Comparison of ENCODE assay signal across 14 mouse cellular contexts in genomic region chr7:112688425-112689001, GRCm38 (mm10). TPM values are rescaled to one million over a fixed set of nuclear protein-coding genes. Genes with fewer than 3 reads are reported as not detected.
A peak's percentile ranks its signal among the peaks of the same experiment; 100 is the strongest.
DNase-seq lines count a peak whose midpoint lies in the region; ATAC-seq and TF ChIP-seq lines count a peak whose summit lies in the region.
"Had no signal": no experiment of that assay in that cellular context is flagged by ENCODE, and none has a peak within 500 bp of the region (broad histone marks: within the 10 kb centered on the region; RNA-seq: fewer than 3 reads in every experiment).

No protein-coding gene starts in this region.

- peak overlapping the region; percentile 72 for H3K27ac ChIP-seq in liver, postnatal 0 days (ENCODE audit: low read depth)
- H3K27ac ChIP-seq in liver, embryonic 11.5 days (ENCODE audit: low read depth, low read length), result no peak overlapping the region
- peak overlapping the region; percentile 61; the same call in 1 of the 2 replicates for H3K27ac ChIP-seq in kidney, adult 2 months (ENCODE audit: insufficient read depth, low read depth, low read length)
- peak overlapping the region; percentile 72 for H3K27ac ChIP-seq in stomach, embryonic 15.5 days
- H3K27ac ChIP-seq: embryonic facial prominence, embryonic 13.5 days; hindbrain, embryonic 14.5 days; liver, embryonic 14.5 days had no signal

- TF ChIP-seq POLR2A in kidney, adult 2 months (IDR thresholded peaks at IDR 0.05; ENCODE audit: low read depth, low read length), result no peak

- peak; percentile 12; the same call in 1 of the 2 replicates for TF ChIP-seq EP300 in liver, postnatal 0 days (IDR thresholded peaks at IDR 0.05; ENCODE audit: low read depth)

- no peaks in the 10 kb centered on the region for H3K9me3 ChIP-seq in liver, postnatal 0 days (ENCODE audit: low read length)
- H3K9me3 ChIP-seq in liver, embryonic 11.5 days (ENCODE audit: control insufficient read depth, low read length), result no peaks in the 10 kb centered on the region
- no peaks in the 10 kb centered on the region for H3K9me3 ChIP-seq in stomach, embryonic 15.5 days
- H3K9me3 ChIP-seq: embryonic facial prominence, embryonic 13.5 days had no signal

- H3K9ac ChIP-seq in liver, postnatal 0 days (replicated peaks), result no peak overlapping the region
- H3K9ac ChIP-seq in liver, embryonic 11.5 days (ENCODE audit: low read depth, low read length), result no peak overlapping the region
- H3K9ac ChIP-seq in stomach, embryonic 15.5 days, result no peak overlapping the region
- H3K9ac ChIP-seq: embryonic facial prominence, embryonic 13.5 days; hindbrain, embryonic 14.5 days; liver, embryonic 14.5 days had no signal

- no peaks in the 10 kb centered on the region for H3K27me3 ChIP-seq in liver, postnatal 0 days (ENCODE audit: insufficient read depth, low read length)
- peaks cover 27% of the 10 kb centered on the region for H3K27me3 ChIP-seq in liver, embryonic 11.5 days (replicated peaks; ENCODE audit: control insufficient read depth, insufficient read depth, low read length)
- H3K27me3 ChIP-seq in kidney, adult 2 months (replicated peaks; ENCODE audit: control insufficient read depth, insufficient read depth, low read length), result no peaks in the 10 kb centered on the region
- no peaks in the 10 kb centered on the region for H3K27me3 ChIP-seq in stomach, embryonic 15.5 days (replicated peaks)
- H3K27me3 ChIP-seq: embryonic facial prominence, embryonic 13.5 days had no signal

- H3K36me3 ChIP-seq in liver, postnatal 0 days (replicated peaks; ENCODE audit: insufficient read depth, low read length), result no peaks in the 10 kb centered on the region
- no peaks in the 10 kb centered on the region for H3K36me3 ChIP-seq in liver, embryonic 11.5 days (ENCODE audit: control insufficient read depth, insufficient read depth, low read length)
- no peaks in the 10 kb centered on the region for H3K36me3 ChIP-seq in kidney, adult 2 months (ENCODE audit: control insufficient read depth, insufficient read depth, low read length)
- no peaks in the 10 kb centered on the region for H3K36me3 ChIP-seq in stomach, embryonic 15.5 days
- H3K36me3 ChIP-seq: embryonic facial prominence, embryonic 13.5 days had no signal

- no peak for TF ChIP-seq CTCF in liver, postnatal 0 days (IDR thresholded peaks at IDR 0.05; ENCODE audit: low read depth)
- no peak for TF ChIP-seq CTCF in kidney, adult 2 months (conservative IDR thresholded peaks at IDR 0.05; ENCODE audit: insufficient read depth, insufficient read length, low read depth, low read length)

- H3K4me3 ChIP-seq in liver, postnatal 0 days (ENCODE audit: low read depth, low read length), result no peak overlapping the region
- no peak overlapping the region for H3K4me3 ChIP-seq in liver, embryonic 11.5 days (ENCODE audit: low read depth, low read length)
- H3K4me3 ChIP-seq in kidney, adult 2 months (ENCODE audit: insufficient read depth, low read depth, low read length), result no peak overlapping the region
- H3K4me3 ChIP-seq in stomach, embryonic 15.5 days (replicated peaks), result no peak overlapping the region
- H3K4me3 ChIP-seq: embryonic facial prominence, embryonic 13.5 days had no signal

- intact Hi-C loops in left cerebral cortex, postnatal 10 days (cut with DNase I), result no loop called here

- peaks cover 6% of the 10 kb centered on the region; the same call in 1 of the 2 replicates for H3K4me1 ChIP-seq in liver, postnatal 0 days (ENCODE audit: insufficient read depth)
- H3K4me1 ChIP-seq in liver, embryonic 11.5 days (replicated peaks; ENCODE audit: control insufficient read depth, insufficient read depth, low read length), result peaks cover 26% of the 10 kb centered on the region
- H3K4me1 ChIP-seq in kidney, adult 2 months (ENCODE audit: control insufficient read depth, insufficient read depth, low read length), result peaks cover 44% of the 10 kb centered on the region
- H3K4me1 ChIP-seq in stomach, embryonic 15.5 days, result peaks cover 70% of the 10 kb centered on the region

- DNase-seq in adrenal gland, adult 8-10 months, result peak; percentile 32
- DNase-seq in adrenal gland, postnatal 25 days, result no peak
- DNase-seq in liver, postnatal 0 days, result peak; percentile 28
- DNase-seq in liver, embryonic 11.5 days (ENCODE audit: low spot score), result no peak
- DNase-seq in kidney, adult 2 months, result peak; percentile 64
- no peak for DNase-seq in MN1 (ENCODE audit: low spot score)
- DNase-seq in left cerebral cortex, postnatal 10 days (ENCODE audit: extremely low spot score in 1 of 2, low spot score in 2 of 2), result no peak
- DNase-seq: cerebellum, postnatal 14 days had no signal

- ATAC-seq in liver, postnatal 0 days, result peak; percentile 88
- no peak for ATAC-seq in liver, embryonic 11.5 days (replicated peaks; ENCODE audit: low FRiP score)
- peak; percentile 57; the same call in 1 of the 2 replicates for ATAC-seq in stomach, embryonic 15.5 days (ENCODE audit: insufficient read depth, low FRiP score, low read depth)
- ATAC-seq: forebrain, embryonic 16.5 days had no signal

- peak overlapping the region; percentile 29; the same call in 1 of the 2 replicates for H3K4me2 ChIP-seq in liver, postnatal 0 days (ENCODE audit: low read depth, low read length)
- H3K4me2 ChIP-seq in liver, embryonic 11.5 days, result no peak overlapping the region
- H3K4me2 ChIP-seq in stomach, embryonic 15.5 days, result no peak overlapping the region
- H3K4me2 ChIP-seq: embryonic facial prominence, embryonic 13.5 days; hindbrain, embryonic 14.5 days; midbrain, embryonic 11.5 days had no signal

- 29% methylated on average over 9 of the region's 9 CpGs for WGBS in liver, postnatal 0 days (ENCODE audit: insufficient replicate concordance)
- 32% methylated on average over 9 of the region's 9 CpGs for WGBS in liver, embryonic 11.5 days
- WGBS in kidney, adult 2 months, result 23% methylated on average over 9 of the region's 9 CpGs
- WGBS in stomach, embryonic 15.5 days, result 34% methylated on average over 9 of the region's 9 CpGs

RNA-seq across cellular contexts. Expression of gene Tead1, which starts 9.4 kb away (rescaled TPM):
- total RNA-seq in adrenal gland, adult 8-10 months (2022), result 10 to 100 TPM; 73.4 to 82.7 (median 78.7) TPM
- 55.9 and 73.4 TPM in 2 replicates for total RNA-seq in adrenal gland, postnatal 25 days (2021)
- 1.4 and 2.1 TPM in 2 replicates for polyA plus RNA-seq in liver, postnatal 0 days (2015; fragmentation: Nextera tagmentation; extraction: Ambion mirVana)
- 6.7 and 7.4 TPM in 2 replicates for polyA plus RNA-seq in liver, embryonic 11.5 days (2014; fragmentation: Nextera tagmentation; extraction: Ambion mirVana)
- 14.7 TPM in 2 replicates for polyA plus RNA-seq in kidney, adult 2 months (2012; rRNA removed)
- polyA plus RNA-seq in stomach, embryonic 15.5 days (2015; fragmentation: Nextera tagmentation; extraction: Ambion mirVana), result 25.7 and 30.2 TPM in 2 replicates
- 10 to 100 TPM; 14.8 to 15.3 TPM for total RNA-seq in left cerebral cortex, postnatal 10 days (2021)

Comparison
In these comparisons a context has a peak if more than half of its experiments do, and no peak if none do; other contexts are left out.
1. DNase-seq: peak in adrenal gland, adult 8-10 months (single experiment), liver, postnatal 0 days (single experiment) and kidney, adult 2 months (single experiment); none in adrenal gland, postnatal 25 days (single experiment), liver, embryonic 11.5 days (single experiment), MN1 (single experiment) and left cerebral cortex, postnatal 10 days (0 of 2).